Mouse (Mus musculus) lung, adult 2 months (tissue): ENCODE results near the gene Prss27.

ENCODE experiments used
- CTCF ChIP-seq: fragments of 200-500 bp; IDR thresholded peaks from 2 replicates; pipeline ENCODE4 v1.5.1; 2011; ENCODE audit warnings: mild to moderate bottlenecking, low read length, control low read depth; ENCODE audit not compliant: insufficient read depth
- POLR2A ChIP-seq: fragments of 200-500 bp; IDR thresholded peaks from 2 replicates; pipeline ENCODE4 v1.6.1; 2011; ENCODE audit warnings: low read depth, mild to moderate bottlenecking, control low read depth, low read length, borderline replicate concordance; ENCODE audit errors: extremely low read depth

- TF ChIP-seq CTCF, result no peak
- no peak for TF ChIP-seq POLR2A
Observed at GRCm38 (mm10) chr17:23995421-23995820, 42.5 kb upstream of the Prss27 start.
